Mouse (Mus musculus): Measurements from ENCODE around the gene Arid1b. TPM values are rescaled to one million over a fixed set of nuclear protein-coding genes. Genes with fewer than 3 reads are reported as not detected.
"Not testable (repeated sequence)": the region's sequence is repeated elsewhere in the genome, so short reads cannot be mapped to it uniquely, and the experiment has no call there.

Arid1b gene
- polyA plus RNA-seq, 1 experiment: 13.3 TPM

DNA sequence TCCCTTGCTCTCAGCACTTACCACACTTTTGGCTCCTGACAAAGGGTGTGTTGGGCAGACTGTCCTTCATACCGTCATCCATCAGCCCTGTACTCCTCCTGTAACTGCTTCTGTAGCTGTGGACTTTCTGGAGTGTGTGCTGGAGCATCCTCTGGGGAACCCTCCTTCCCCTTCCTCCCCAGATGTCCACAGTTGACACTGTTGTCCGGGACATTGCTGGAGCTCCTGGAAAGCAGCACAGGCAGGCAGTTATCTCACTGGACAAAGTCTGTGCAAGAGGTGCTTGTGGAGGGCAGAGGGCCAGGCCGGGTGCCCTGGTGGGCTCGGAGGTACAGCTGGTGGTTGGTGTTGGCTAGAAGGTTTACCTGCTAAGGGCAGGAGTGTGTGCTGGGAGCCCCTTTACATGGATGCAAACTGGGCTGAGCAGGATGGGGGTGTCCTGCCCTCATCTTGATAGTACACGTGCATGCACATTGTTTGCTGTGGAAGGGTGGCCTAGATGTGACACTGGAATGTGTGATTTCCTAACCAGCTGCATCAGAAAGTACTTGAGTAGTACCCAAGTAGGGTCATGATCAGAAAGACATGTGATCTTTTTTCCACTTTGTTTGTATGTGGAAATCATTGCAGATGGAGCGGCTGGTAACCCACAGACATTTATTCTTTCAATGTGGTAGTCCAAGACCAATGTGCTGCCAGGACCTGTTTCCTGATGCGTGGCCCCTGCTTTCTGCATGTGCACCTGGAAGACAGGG lies 80.8 kb downstream of the Arid1b start:
- H3K36me3 ChIP-seq (replicated peaks; ENCODE audit: low read length): peaks cover 31% of the 10 kb centered on the region
- H3K27me3 ChIP-seq (replicated peaks): no peaks in the 10 kb centered on the region
- no peak overlapping the region for H3K4me3 ChIP-seq (replicated peaks)
- TF ChIP-seq FLI1 (IDR thresholded peaks at IDR 0.05; ENCODE audit: low read length) (no peak), GATA1 (IDR thresholded peaks at IDR 0.05; ENCODE audit: borderline replicate concordance, low read length) (no peak)
- no peaks in the 10 kb centered on the region for H3K9me3 ChIP-seq
- H3K4me1 ChIP-seq: peaks cover 65% of the 10 kb centered on the region

DNA sequence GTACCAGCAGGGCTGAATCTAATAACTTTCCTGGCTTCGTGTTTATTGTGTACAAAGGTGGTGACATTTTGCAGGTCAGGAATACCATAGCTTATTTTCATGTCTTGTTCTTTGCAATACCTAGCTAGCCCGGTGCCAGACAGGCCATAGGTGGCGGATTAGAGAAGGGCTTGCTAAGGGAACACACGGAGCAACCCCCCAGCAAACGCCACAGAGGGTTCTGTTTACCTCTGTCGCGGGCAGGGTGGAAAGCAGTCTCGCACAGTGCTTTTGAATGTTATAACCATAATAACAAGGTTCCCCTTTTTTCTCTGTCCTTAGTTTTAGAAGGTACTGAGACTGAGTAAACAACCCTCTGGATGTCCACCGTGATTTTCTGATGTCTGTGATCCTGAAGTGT lies 83.9 kb downstream of the Arid1b start:
- TF ChIP-seq GATA1 (IDR thresholded peaks at IDR 0.05; ENCODE audit: borderline replicate concordance, low read length) (no peak), FLI1 (IDR thresholded peaks at IDR 0.05; ENCODE audit: low read length) (no peak)
- Histone ChIP-seq H3K36me3 (replicated peaks; ENCODE audit: low read length) (peaks cover 23% of the 10 kb centered on the region), H3K4me3 (replicated peaks) (no peak overlapping the region), H3K9me3 (no peaks in the 10 kb centered on the region), H3K4me1 (peaks cover 70% of the 10 kb centered on the region), H3K27me3 (replicated peaks) (no peaks in the 10 kb centered on the region)

DNA sequence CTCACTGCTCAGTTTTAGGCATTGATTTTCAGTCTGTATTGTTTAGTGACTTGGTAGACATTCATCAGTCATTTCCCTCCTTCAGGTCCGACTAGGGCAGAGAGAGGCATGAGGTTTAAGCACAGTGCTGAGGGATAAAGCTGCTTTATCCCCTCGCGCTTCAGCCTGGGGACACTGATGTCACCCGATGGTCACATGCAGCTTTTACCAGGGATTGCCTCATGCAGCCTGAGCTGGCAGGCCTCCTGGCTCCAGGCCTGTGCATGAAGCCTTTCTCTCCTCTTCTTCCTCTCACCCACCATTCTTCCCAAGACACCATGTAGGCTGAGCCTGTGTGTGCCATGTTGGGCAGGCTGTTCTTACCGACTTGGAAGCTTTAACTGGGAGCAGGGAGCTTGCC lies 84.4 kb downstream of the Arid1b start:
- no peaks in the 10 kb centered on the region for H3K27me3 ChIP-seq (replicated peaks)
- H3K9me3 ChIP-seq: no peaks in the 10 kb centered on the region
- peaks cover 70% of the 10 kb centered on the region for H3K4me1 ChIP-seq
- TF ChIP-seq FLI1 (IDR thresholded peaks at IDR 0.05; ENCODE audit: low read length): no peak
- TF ChIP-seq GATA1 (IDR thresholded peaks at IDR 0.05; ENCODE audit: borderline replicate concordance, low read length): no peak
- peaks cover 19% of the 10 kb centered on the region for H3K36me3 ChIP-seq (replicated peaks; ENCODE audit: low read length)
- no peak overlapping the region for H3K4me3 ChIP-seq (replicated peaks)

DNA sequence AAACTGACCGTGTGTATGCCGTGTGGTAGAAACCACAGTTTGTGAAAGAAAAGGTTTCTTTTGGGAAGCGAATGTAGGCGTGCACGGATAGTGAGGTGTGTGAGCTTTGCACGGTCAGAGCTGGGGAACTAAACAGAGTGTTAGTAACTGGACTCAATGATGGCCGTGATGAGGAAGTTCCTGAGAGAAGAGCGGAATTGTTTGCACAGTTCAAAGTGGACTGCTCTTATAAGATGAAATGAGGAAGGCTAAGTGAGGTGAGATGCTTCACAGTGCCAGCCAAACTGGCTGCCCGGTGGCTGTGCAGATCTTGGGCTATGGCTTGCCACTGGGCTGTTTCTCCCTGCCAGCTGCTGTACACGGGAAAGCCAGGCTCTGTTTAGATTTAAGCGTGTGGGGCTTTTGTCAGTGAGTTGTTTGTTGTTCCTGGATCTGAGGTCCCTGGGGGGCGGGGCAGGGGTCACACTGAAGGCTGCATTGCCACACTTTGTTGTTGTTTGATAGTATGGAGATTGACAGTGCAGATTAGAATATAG lies 86.8 kb downstream of the Arid1b start:
- Histone ChIP-seq H3K4me1 (peaks cover 66% of the 10 kb centered on the region), H3K36me3 (replicated peaks; ENCODE audit: low read length) (peaks cover 22% of the 10 kb centered on the region), H3K9me3 (no peaks in the 10 kb centered on the region), H3K4me3 (replicated peaks) (no peak overlapping the region), H3K27me3 (replicated peaks) (no peaks in the 10 kb centered on the region)
- TF ChIP-seq FLI1 (IDR thresholded peaks at IDR 0.05; ENCODE audit: low read length) (no peak), GATA1 (IDR thresholded peaks at IDR 0.05; ENCODE audit: borderline replicate concordance, low read length) (no peak)

DNA sequence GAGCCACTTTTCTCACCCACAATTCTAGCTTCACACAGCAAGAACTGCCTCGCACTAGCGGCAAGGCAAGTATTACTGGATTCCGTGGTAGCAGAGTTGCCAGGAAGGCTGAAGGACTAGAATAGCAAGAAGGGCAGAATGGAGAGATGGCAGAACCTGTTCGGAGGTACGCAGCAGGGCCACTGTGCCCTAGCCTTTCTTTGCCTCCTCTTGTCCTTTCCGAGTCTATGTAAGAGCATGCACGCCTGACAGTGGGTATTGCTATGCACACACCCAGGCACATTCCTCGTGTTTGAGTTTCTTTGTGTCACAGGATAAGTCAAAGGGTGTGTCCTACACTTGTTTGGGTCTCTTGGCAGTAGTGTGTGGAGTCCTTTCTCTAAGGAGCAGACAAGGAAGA lies 88.1 kb downstream of the Arid1b start:
- TF ChIP-seq FLI1 (IDR thresholded peaks at IDR 0.05; ENCODE audit: low read length): no peak
- no peak for TF ChIP-seq GATA1 (IDR thresholded peaks at IDR 0.05; ENCODE audit: borderline replicate concordance, low read length)
- H3K36me3 ChIP-seq (replicated peaks; ENCODE audit: low read length): peaks cover 29% of the 10 kb centered on the region
- no peak overlapping the region for H3K4me3 ChIP-seq (replicated peaks)
- H3K4me1 ChIP-seq: peaks cover 68% of the 10 kb centered on the region
- H3K27me3 ChIP-seq (replicated peaks): no peaks in the 10 kb centered on the region
- H3K9me3 ChIP-seq: no peaks in the 10 kb centered on the region

DNA sequence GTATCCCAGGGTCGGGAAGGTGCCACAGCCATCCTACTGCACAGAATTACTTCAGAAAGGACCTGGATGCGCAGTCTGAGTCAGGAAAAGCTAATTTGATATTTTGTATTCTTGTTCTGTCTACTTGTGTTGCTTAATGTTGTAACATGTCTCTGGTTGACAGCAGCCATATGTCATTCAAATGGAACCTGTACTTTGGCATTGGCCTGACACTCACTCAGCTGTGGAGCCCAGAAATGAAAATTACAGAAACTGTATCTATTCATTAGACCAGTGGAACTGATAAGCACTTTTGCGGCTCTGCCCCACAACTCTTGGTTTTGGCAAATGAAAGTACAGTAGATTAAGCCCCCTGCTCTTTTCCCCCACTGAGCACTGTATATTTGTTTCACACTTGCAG lies 89.4 kb downstream of the Arid1b start:
- H3K4me1 ChIP-seq: peaks cover 66% of the 10 kb centered on the region
- peaks cover 29% of the 10 kb centered on the region for H3K36me3 ChIP-seq (replicated peaks; ENCODE audit: low read length)
- no peaks in the 10 kb centered on the region for H3K27me3 ChIP-seq (replicated peaks)
- no peaks in the 10 kb centered on the region for H3K9me3 ChIP-seq
- TF ChIP-seq GATA1 (IDR thresholded peaks at IDR 0.05; ENCODE audit: borderline replicate concordance, low read length) (no peak), FLI1 (IDR thresholded peaks at IDR 0.05; ENCODE audit: low read length) (no peak)
- peak overlapping the region; percentile 47 for H3K4me3 ChIP-seq (replicated peaks)

DNA sequence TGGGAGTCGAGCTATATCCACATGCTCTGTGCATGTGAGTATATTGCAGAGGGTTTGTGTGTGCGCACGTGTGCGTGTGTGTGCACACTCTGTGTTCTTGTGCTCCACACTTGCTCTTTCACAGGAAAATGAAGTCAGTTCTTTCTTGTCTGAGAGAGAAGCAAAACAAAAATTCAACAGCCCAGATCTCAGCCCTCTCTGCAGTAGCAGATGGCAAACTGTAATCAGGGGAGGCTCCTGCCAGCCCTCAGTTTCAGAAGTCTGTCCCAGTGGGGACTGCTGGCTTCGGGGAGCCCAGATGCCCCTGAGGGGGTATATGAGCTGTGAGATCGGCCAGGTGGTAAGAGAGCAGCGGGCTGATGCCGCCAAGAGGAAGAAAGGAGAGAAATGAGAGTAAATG lies 90.0 kb downstream of the Arid1b start:
- TF ChIP-seq GATA1 (IDR thresholded peaks at IDR 0.05; ENCODE audit: borderline replicate concordance, low read length) (no peak), FLI1 (IDR thresholded peaks at IDR 0.05; ENCODE audit: low read length) (no peak)
- Histone ChIP-seq H3K4me3 (replicated peaks) (no peak overlapping the region), H3K27me3 (replicated peaks) (no peaks in the 10 kb centered on the region), H3K4me1 (peaks cover 67% of the 10 kb centered on the region), H3K9me3 (no peaks in the 10 kb centered on the region), H3K36me3 (replicated peaks; ENCODE audit: low read length) (peaks cover 27% of the 10 kb centered on the region)

DNA sequence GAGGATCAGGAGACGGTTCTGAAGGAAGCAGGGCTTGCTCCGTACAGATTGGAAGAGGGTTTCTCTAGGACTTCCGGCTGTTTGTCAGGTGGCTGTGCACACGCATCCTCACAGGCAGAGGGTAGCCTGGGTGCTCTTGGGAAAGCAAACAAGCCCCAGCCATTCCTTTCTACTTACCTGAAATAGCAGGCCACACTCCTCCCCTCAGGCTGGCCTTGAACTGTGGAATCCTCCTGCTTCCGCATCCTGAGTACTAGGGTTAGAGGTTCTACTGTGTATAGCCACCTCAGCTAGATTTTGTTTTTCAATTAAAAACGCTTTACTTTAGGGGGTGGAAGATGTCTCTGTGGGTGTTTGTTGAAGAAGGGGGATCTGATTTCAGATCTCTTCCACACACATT lies 90.9 kb downstream of the Arid1b start:
- Histone ChIP-seq H3K27me3 (replicated peaks) (no peaks in the 10 kb centered on the region), H3K9me3 (no peaks in the 10 kb centered on the region), H3K4me3 (replicated peaks) (no peak overlapping the region), H3K4me1 (peaks cover 67% of the 10 kb centered on the region), H3K36me3 (replicated peaks; ENCODE audit: low read length) (peaks cover 27% of the 10 kb centered on the region)
- no peak for TF ChIP-seq GATA1 (IDR thresholded peaks at IDR 0.05; ENCODE audit: borderline replicate concordance, low read length)
- TF ChIP-seq FLI1 (IDR thresholded peaks at IDR 0.05; ENCODE audit: low read length): no peak

DNA sequence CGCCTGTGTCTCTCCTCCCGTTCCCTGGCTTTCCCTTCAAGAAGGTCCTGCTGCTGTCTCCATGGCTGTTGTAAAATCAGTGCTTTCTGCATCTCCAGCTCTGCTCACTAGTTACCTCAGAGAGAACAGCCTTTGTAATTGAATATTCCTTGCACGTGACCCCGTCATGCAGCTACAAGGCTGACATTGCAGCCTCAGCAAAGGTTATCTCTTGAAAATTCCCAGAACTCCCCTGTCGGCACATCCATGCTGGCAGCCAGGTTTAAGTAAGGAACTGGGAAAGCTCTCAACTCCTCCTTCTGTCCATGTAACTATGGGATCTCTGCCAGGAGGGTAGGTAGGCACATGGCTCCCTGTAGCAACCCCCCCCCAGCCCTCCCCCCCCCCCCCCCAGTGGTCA lies 91.8 kb downstream of the Arid1b start:
- Histone ChIP-seq H3K4me3 (replicated peaks) (no peak overlapping the region), H3K9me3 (no peaks in the 10 kb centered on the region), H3K4me1 (peaks cover 61% of the 10 kb centered on the region), H3K27me3 (replicated peaks) (no peaks in the 10 kb centered on the region), H3K36me3 (replicated peaks; ENCODE audit: low read length) (peaks cover 27% of the 10 kb centered on the region)
- TF ChIP-seq FLI1 (IDR thresholded peaks at IDR 0.05; ENCODE audit: low read length) (no peak), GATA1 (IDR thresholded peaks at IDR 0.05; ENCODE audit: borderline replicate concordance, low read length) (no peak)

DNA sequence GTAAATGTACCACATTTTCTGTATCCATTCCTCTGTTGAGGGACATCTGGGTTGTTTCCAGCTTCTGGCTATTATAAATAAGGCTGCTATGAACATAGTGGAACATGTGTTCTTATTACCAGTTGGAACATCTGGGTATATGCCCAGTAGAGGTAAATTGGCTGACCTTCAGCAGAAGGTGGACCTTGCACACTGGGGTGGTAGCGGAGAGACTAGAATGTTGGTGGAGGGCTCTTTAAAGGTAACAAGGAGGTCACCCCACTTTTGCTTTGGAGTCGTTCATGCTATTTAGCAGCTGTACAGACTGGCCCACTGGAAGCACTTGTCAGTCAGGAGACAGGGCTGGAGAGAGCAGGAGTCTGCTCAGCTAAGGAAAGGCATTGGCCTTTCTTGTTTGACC lies 94.1 kb downstream of the Arid1b start:
- H3K9me3 ChIP-seq; H3K27me3 ChIP-seq (replicated peaks); H3K4me3 ChIP-seq (replicated peaks): not testable (repeated sequence)
- H3K4me1 ChIP-seq: peaks cover 61% of the 10 kb centered on the region
- H3K36me3 ChIP-seq (replicated peaks; ENCODE audit: low read length): peaks cover 35% of the 10 kb centered on the region

Measured in megakaryocyte, embryonic 14.5 days (primary cell).